Mouse (Mus musculus) left cerebral cortex, postnatal 10 days (tissue): ENCODE measurements around the gene Gm14214. TPM values are rescaled to one million over a fixed set of nuclear protein-coding genes. Genes with fewer than 3 reads are reported as not detected.
A peak's percentile ranks its signal among the peaks of the same experiment; 100 is the strongest.

Experiments
- DNase-seq, 2 experiments: peaks; one replicate each; pipeline ENCODE4 v3.0.0; 2021 to 2022; ENCODE audit warnings: low spot score in 2 of 2, mixed read lengths in 1 of 2; ENCODE audit errors: extremely low spot score in 1 of 2
- intact Hi-C: fragments of 180-260 bp; cut with DNase I; formaldehyde crosslinking; loops from one replicate; pipeline ENCODE4 v1.15.1; 2025
- total RNA-seq, 2 experiments: library from RNA; stranded (reverse); gene quantifications; 2 replicates each; pipeline ENCODE4 v1.2.3; 2021

Gm14214 gene
- total RNA-seq, 2 experiments from 2014 or later, result not detected

- intact Hi-C loops, result no loop called here
- DNase-seq, result no peak
Observed at GRCm38 (mm10) chr2:154782361-154782760, 12.5 kb upstream of the Gm14214 start.

GRCm38 (mm10) chr2:154779648-154780047 is 9.8 kb upstream of the Gm14214 start:
- no peak for DNase-seq
- intact Hi-C loops, result no loop called here

- intact Hi-C loops, result no loop called here
- no peak for DNase-seq
Observed at GRCm38 (mm10) chr2:154776496-154776895, 6.7 kb upstream of the Gm14214 start.

- peak in 1 of 2 experiments; percentile 46 for DNase-seq
- intact Hi-C loops, result no loop called here
Observed at GRCm38 (mm10) chr2:154774032-154774431, 4.2 kb upstream of the Gm14214 start.

GRCm38 (mm10) chr2:154771604-154772003 is 1.8 kb upstream of the Gm14214 start:
- intact Hi-C loops, result no loop called here
- no peak for DNase-seq

- DNase-seq, result no peak
- intact Hi-C loops, result no loop called here
Observed at GRCm38 (mm10) chr2:154767051-154767450, 2.8 kb downstream of the Gm14214 start.

GRCm38 (mm10) chr2:154765554-154766008 is 4.2 kb downstream of the Gm14214 start:
- intact Hi-C loops, result no loop called here
- DNase-seq, result no peak

GRCm38 (mm10) chr2:154764828-154765497 is 4.9 kb downstream of the Gm14214 start:
- no peak for DNase-seq
- intact Hi-C loops, result no loop called here

GRCm38 (mm10) chr2:154763226-154763625 is 6.6 kb downstream of the Gm14214 start:
- intact Hi-C loops, result no loop called here
- DNase-seq, result no peak

GRCm38 (mm10) chr2:154758454-154758853 is 11.4 kb downstream of the Gm14214 start:
- intact Hi-C loops, result no loop called here
- DNase-seq, result no peak

- intact Hi-C loops, result no loop called here
Observed at GRCm38 (mm10) chr2:154757691-154758090, 12.1 kb downstream of the Gm14214 start.

GRCm38 (mm10) chr2:154755791-154756190 is 14.0 kb downstream of the Gm14214 start:
- intact Hi-C loops, result no loop called here
- no peak for DNase-seq

More at GRCm38 (mm10) chr2:154757691-154758090, 12.1 kb downstream of the Gm14214 start:
- DNase-seq, result no peak

GRCm38 (mm10) chr2:154754068-154754560 is 15.7 kb downstream of the Gm14214 start:
- intact Hi-C loops, result no loop called here
- no peak for DNase-seq

GRCm38 (mm10) chr2:154751924-154752323 is 17.9 kb downstream of the Gm14214 start:
- DNase-seq, result no peak
- intact Hi-C loops, result no loop called here

- intact Hi-C loops, result no loop called here
- peak; percentile 31 to 63 for DNase-seq
Observed at GRCm38 (mm10) chr2:154749046-154750036, 20.5 kb downstream of the Gm14214 start.

- intact Hi-C loops, result no loop called here
- no peak for DNase-seq
Observed at GRCm38 (mm10) chr2:154748383-154748782, 21.4 kb downstream of the Gm14214 start.

- intact Hi-C loops, result no loop called here
Observed at GRCm38 (mm10) chr2:154743915-154744314, 25.9 kb downstream of the Gm14214 start.

GRCm38 (mm10) chr2:154742911-154743819 is 26.7 kb downstream of the Gm14214 start:
- DNase-seq, result no peak
- intact Hi-C loops, result no loop called here

More at GRCm38 (mm10) chr2:154743915-154744314, 25.9 kb downstream of the Gm14214 start:
- no peak for DNase-seq
